Mouse (Mus musculus) bone marrow macrophage, adult 2 months (primary cell): ENCODE results near the gene Gcdh. TPM values are rescaled to one million over a fixed set of nuclear protein-coding genes. Genes with fewer than 3 reads are reported as not detected.

Source experiments
- H3K27ac ChIP-seq: 2 replicates; pipeline ENCODE4 v1.5.1; 2012; ENCODE audit warnings: low read depth, low read length; ENCODE audit not compliant: insufficient read depth
- H3K4me1 ChIP-seq: 2 replicates; pipeline ENCODE4 v1.6.1; 2012; ENCODE audit warnings: low read length; ENCODE audit not compliant: control insufficient read depth, insufficient read depth
- H3K4me3 ChIP-seq: 2 replicates; pipeline ENCODE4 v1.5.1; 2012; ENCODE audit warnings: mild to moderate bottlenecking, low read length, moderate library complexity; ENCODE audit not compliant: insufficient read depth
- CTCF ChIP-seq: IDR thresholded peaks from 2 replicates; pipeline ENCODE4 v1.5.1; 2012; ENCODE audit warnings: low read depth, mild to moderate bottlenecking, low read length, moderate library complexity
- POLR2A ChIP-seq: IDR thresholded peaks from 2 replicates; pipeline ENCODE4 v1.6.1; 2012; ENCODE audit warnings: mild to moderate bottlenecking, low read depth, low read length, borderline replicate concordance
- polyA plus RNA-seq: library from polyadenylated mRNA; stranded (reverse); fragments of >200 nt; gene quantifications from 2 replicates; pipeline ENCODE4 v1.2.4, GENCODE M21; 2012; ENCODE audit not compliant: missing spikeins, insufficient read depth, insufficient read length

The Gcdh gene
- polyA plus RNA-seq, 1 experiment, result 17.6 TPM

GRCm38 (mm10) chr8:84902920-84903661 lies 9.4 kb upstream of the Gcdh start:
- Histone ChIP-seq H3K4me3 (peak overlapping the region; percentile 64), H3K4me1 (peaks cover 5% of the 10 kb centered on the region), H3K27ac (no peak overlapping the region)
- TF ChIP-seq CTCF (peak; percentile 45), POLR2A (no peak)

- no peak overlapping the region for H3K27ac ChIP-seq
- TF ChIP-seq CTCF (no peak), POLR2A (no peak)
- H3K4me3 ChIP-seq, result peak overlapping the region; percentile 64
- peaks cover 3% of the 10 kb centered on the region; the same call in 1 of the 2 replicates for H3K4me1 ChIP-seq
Measured at GRCm38 (mm10) chr8:84902367-84902919, 8.7 kb upstream of the Gcdh start.

GRCm38 (mm10) chr8:84901752-84902151 lies 8.0 kb upstream of the Gcdh start, which contains the start of gene Klf1:
Klf1 (plus strand) TSS chr8:84901928.
- peak within 1 kb of the TSS; percentile 64 for H3K4me3 ChIP-seq
- H3K27ac ChIP-seq, result no peak within 1 kb of the TSS
- TF ChIP-seq CTCF (no peak), POLR2A (no peak)
- peaks cover 3% of the 10 kb centered on the region; the same call in 1 of the 2 replicates for H3K4me1 ChIP-seq

GRCm38 (mm10) chr8:84901071-84901470 lies 7.3 kb upstream of the Gcdh start:
- Histone ChIP-seq H3K4me3 (no peak overlapping the region), H3K4me1 (peaks cover 3% of the 10 kb centered on the region; the same call in 1 of the 2 replicates), H3K27ac (no peak overlapping the region)
- TF ChIP-seq CTCF, result no peak

- 0 out of 2 replicates have a peak, but pooled peaks cover 2% of the 10 kb centered on the region for H3K4me1 ChIP-seq
- no peak overlapping the region for H3K27ac ChIP-seq
- no peak for TF ChIP-seq POLR2A
- no peak for TF ChIP-seq CTCF
- H3K4me3 ChIP-seq, result no peak overlapping the region
Measured at GRCm38 (mm10) chr8:84895963-84896362, 2.2 kb upstream of the Gcdh start.

GRCm38 (mm10) chr8:84892993-84893708 lies 570 bp downstream of the Gcdh start:
- peak overlapping the region; percentile 91 for H3K4me3 ChIP-seq
- H3K4me1 ChIP-seq, result 0 out of 2 replicates have a peak, but pooled peaks cover 2% of the 10 kb centered on the region
- no peak overlapping the region for H3K27ac ChIP-seq
- TF ChIP-seq POLR2A (no peak), CTCF (no peak)

GRCm38 (mm10) chr8:84889141-84889540 lies 4.6 kb downstream of the Gcdh start:
- H3K4me1 ChIP-seq, result 0 out of 2 replicates have a peak, but pooled peaks cover 2% of the 10 kb centered on the region
- no peak overlapping the region for H3K4me3 ChIP-seq
- H3K27ac ChIP-seq, result no peak overlapping the region
- no peak for TF ChIP-seq CTCF
- no peak for TF ChIP-seq POLR2A

GRCm38 (mm10) chr8:84888280-84888679 lies 5.4 kb downstream of the Gcdh start:
- no peak overlapping the region for H3K27ac ChIP-seq
- H3K4me1 ChIP-seq, result 0 out of 2 replicates have a peak, but pooled peaks cover 2% of the 10 kb centered on the region
- no peak overlapping the region for H3K4me3 ChIP-seq
- no peak for TF ChIP-seq POLR2A
- TF ChIP-seq CTCF, result no peak

GRCm38 (mm10) chr8:84884728-84885127 lies 9.0 kb downstream of the Gcdh start:
- Histone ChIP-seq H3K4me3 (no peak overlapping the region), H3K4me1 (0 out of 2 replicates have a peak, but pooled peaks cover 2% of the 10 kb centered on the region), H3K27ac (no peak overlapping the region)
- TF ChIP-seq POLR2A (no peak), CTCF (no peak)
